Mouse (Mus musculus) MN1 (cell line): Measurements from ENCODE around the gene Entpd3.
A peak's percentile ranks its signal among the peaks of the same experiment; 100 is the strongest.

ENCODE experiments used
- DNase-seq: peaks from one replicate; pipeline ENCODE4 v3.0.0-alpha.2; 2016; ENCODE audit warnings: low spot score

The Entpd3 gene

GRCm38 (mm10) chr9:120579808-120580207, 40.2 kb downstream of the Entpd3 start:
- no peak for DNase-seq

GRCm38 (mm10) chr9:120581941-120582618, 42.5 kb downstream of the Entpd3 start:
- DNase-seq: peak; percentile 57

GRCm38 (mm10) chr9:120582619-120583308, 43.1 kb downstream of the Entpd3 start:
- DNase-seq: peak; percentile 94

GRCm38 (mm10) chr9:120583314-120583713, 43.7 kb downstream of the Entpd3 start:
- DNase-seq: no peak

GRCm38 (mm10) chr9:120586546-120586945, 46.9 kb downstream of the Entpd3 start:
- peak; percentile 87 for DNase-seq

GRCm38 (mm10) chr9:120591490-120591889, 51.9 kb downstream of the Entpd3 start:
- DNase-seq: peak; percentile 74

- DNase-seq: no peak
Measured at GRCm38 (mm10) chr9:120593383-120594101, 53.9 kb downstream of the Entpd3 start.

GRCm38 (mm10) chr9:120594839-120595238, 55.2 kb downstream of the Entpd3 start:
- DNase-seq: no peak

GRCm38 (mm10) chr9:120595306-120595705, 55.7 kb downstream of the Entpd3 start:
- DNase-seq: no peak

- peak; percentile 80 for DNase-seq
Measured at GRCm38 (mm10) chr9:120601488-120602171, 62.0 kb downstream of the Entpd3 start.

- peak; percentile 48 for DNase-seq
Measured at GRCm38 (mm10) chr9:120602172-120602838, 62.7 kb downstream of the Entpd3 start.

GRCm38 (mm10) chr9:120602839-120603511, 63.4 kb downstream of the Entpd3 start:
- DNase-seq: peak; percentile 88

GRCm38 (mm10) chr9:120603512-120603908, 63.9 kb downstream of the Entpd3 start:
- DNase-seq: no peak

- no peak for DNase-seq
Measured at GRCm38 (mm10) chr9:120603956-120604355, 64.3 kb downstream of the Entpd3 start.

- no peak for DNase-seq
Measured at GRCm38 (mm10) chr9:120611055-120611454, 71.4 kb downstream of the Entpd3 start.

GRCm38 (mm10) chr9:120614059-120614458, 74.4 kb downstream of the Entpd3 start:
- no peak for DNase-seq
